Mouse (Mus musculus) lung, adult 2 months (tissue): Measurements from ENCODE around the gene Fbxo4.

Experiments
- CTCF ChIP-seq: fragments of 200-500 bp; IDR thresholded peaks from 2 replicates; pipeline ENCODE4 v1.5.1; 2011; ENCODE audit warnings: mild to moderate bottlenecking, low read length, control low read depth; ENCODE audit not compliant: insufficient read depth
- POLR2A ChIP-seq: fragments of 200-500 bp; IDR thresholded peaks from 2 replicates; pipeline ENCODE4 v1.6.1; 2011; ENCODE audit warnings: low read depth, mild to moderate bottlenecking, control low read depth, low read length, borderline replicate concordance; ENCODE audit errors: extremely low read depth

DNA sequence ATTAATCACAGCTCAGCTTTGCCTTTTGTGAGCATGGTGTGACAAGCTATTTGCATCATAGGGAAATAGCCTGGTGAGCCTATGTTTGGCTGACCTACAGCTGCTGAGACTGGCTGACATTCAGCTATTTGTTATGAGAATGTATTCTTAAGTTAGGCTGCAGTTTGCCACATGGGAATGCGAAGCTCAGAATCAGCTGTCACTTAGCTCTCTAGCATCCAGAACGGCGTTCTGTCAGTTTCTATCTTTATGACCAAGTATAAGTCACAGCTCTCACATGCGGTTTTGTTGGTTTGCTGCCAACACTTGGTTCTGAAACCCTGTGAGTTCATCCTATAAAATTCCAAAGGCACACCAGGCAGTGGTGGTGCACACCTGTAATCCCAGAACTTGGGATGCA lies 41.3 kb upstream of the Fbxo4 start:
- TF ChIP-seq CTCF (no peak), POLR2A (no peak)
